Mouse (Mus musculus) yolk sac, embryonic 10.5 days (tissue): Measurements from ENCODE around the gene Agpat1.

Source experiments
- DNase-seq: peaks from one replicate; pipeline ENCODE4 v3.0.0-alpha.2; 2017; ENCODE audit warnings: low spot score

Gene Agpat1

GRCm38 (mm10) chr17:34655160-34655559 is 51.1 kb downstream of the Agpat1 start:
- no peak for DNase-seq

DNA sequence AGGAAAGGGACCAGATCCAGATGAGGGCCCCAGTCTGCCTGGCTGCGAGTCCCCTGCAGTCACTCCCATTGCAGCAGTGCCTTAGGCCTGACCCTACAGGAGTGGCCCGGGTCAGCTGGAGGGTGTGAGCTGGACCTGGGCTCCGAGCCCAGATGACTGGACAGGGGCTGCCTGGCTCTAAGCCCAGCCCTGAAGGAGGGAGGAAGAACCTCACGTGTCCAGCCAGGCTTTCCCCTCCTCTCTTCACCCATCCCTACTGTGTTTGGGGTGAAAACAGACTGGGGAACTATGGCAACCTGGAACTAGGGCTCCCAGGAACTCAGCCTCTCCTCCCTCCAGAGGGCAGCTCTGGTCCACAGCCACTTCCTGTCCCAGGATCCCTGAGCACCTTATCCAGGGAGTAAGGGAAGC is 51.5 kb downstream of the Agpat1 start:
- DNase-seq = no peak

DNA sequence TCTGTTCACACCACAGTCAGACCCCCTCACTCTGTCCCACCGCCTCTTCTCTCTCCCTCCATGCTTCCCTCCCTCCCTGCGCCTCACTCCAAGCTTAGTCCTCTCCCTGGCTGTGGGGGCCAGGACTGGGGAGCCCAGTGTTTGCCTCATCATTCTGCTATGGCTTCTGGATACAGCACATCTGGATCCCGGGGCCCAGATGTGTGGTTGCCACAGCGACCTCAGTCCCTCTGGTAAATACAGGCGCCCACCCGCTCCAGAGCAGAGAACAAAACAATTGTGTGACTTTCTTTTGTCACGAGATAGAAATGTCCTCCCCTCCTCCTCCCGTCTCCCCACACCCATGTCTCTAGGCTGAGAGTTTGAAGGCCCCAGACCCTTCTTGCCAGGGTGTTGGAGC is 52.6 kb downstream of the Agpat1 start:
- DNase-seq = no peak

DNA sequence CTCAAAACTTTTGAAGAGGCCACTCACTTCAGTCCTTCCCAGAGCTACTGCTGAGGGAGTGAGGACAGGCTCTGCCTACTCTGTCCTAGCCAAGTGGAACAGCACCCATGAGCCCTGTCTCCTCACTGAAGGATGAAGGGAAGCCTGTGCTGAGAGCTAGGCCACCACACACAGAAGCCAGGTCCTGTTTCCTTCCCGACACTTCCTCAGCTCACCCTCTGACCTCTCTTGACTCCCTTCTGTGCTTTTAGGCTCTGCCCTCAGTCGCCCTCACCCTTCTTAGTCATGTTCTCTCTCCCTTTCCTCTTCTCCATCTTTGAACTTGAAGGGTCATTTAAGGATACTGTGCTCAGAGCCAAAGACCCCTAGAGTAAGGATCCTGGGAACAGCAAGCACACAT is 53.2 kb downstream of the Agpat1 start:
- no peak for DNase-seq

- DNase-seq = no peak
Measured at GRCm38 (mm10) chr17:34658145-34658544, 54.1 kb downstream of the Agpat1 start.

- no peak for DNase-seq
Measured at GRCm38 (mm10) chr17:34658591-34658990, 54.5 kb downstream of the Agpat1 start.

DNA sequence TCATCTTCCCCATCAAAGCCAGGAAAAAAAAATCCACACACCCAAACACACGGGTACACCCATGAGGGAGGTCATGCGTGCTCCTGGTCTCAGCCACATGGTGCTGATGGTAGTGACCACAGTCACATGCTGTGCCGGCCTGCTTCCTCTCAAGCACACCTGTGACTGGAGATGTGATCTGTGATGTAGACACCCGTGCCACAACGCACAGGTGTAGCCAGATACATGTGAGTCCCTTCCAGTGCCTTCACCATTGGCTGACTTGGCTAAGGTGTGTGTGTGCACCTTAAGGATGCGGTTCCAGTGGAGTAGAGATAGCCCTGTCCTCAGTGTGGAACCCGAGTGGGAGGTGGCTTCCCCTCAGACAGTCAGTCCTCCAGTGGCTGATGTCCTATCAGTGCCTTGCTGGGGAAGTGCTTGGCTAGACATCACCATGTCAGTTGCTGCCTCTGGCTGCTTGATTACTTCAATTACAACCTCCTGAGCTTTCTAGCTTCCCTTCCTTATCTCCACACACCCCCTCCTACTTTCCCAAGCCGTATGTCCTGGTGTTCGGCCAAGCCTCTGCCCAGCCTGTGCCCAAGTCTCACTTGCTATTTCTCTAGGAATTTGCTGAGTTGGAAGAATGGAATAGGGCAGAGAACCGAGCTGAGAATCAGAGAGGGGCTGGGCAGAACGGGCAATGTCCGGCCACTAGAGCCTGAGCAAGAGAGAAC is 55.3 kb downstream of the Agpat1 start:
- DNase-seq = no peak

- no peak for DNase-seq
Measured at GRCm38 (mm10) chr17:34659897-34660214, 55.8 kb downstream of the Agpat1 start.

DNA sequence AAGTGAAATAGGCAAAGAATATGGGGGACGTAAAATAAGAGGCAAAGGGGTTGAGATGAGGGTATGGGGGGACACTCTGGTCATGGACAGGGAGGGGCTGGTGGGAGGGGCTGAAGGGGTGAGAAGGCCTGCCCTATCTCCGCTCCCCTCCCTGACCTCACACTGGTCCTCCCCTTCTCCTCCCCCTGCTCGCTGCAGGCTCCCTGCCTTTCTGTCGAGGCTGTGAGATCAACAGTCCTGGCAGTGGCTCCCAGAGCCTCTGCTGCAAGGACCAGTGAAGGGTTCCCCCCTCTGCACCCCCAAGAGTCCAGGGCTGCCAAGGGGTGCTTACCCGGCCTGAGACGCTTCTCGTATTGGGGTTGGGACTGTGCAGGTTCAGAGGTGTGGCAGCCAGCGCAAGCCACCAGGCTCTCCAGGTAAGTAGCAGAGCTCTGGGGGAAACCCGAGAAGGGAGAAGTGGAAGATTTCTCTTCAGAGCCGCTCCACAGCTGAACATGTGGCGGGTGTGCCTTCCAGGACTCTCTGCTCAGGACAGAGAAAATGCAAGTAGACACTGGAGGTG is 56.3 kb downstream of the Agpat1 start:
- DNase-seq = no peak

DNA sequence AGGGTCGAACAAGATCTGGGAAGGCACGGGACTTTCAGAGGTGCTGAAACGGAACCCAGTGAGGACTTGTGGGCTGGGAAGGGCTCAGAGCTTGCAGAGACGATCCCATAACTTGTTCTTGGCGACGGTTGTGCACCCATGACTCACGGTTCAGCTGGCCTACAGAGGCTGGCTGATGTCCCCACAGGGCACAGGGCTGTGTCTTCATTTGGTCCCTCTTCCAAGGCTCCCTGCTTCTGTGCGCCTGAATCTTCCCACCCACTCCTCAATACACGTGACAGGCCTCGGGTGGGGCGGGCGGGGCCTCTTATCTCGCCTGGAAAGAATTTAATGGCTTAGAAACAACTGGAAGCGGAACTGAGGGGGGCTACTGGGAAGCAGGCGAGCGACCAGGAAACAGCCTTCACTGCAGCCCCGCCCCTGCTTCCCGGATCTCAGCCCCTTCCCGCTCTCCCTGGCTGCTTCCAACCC is 57.1 kb downstream of the Agpat1 start:
- DNase-seq = no peak

GRCm38 (mm10) chr17:34662468-34662867 is 58.4 kb downstream of the Agpat1 start:
- no peak for DNase-seq

GRCm38 (mm10) chr17:34662978-34663377 is 58.9 kb downstream of the Agpat1 start:
- DNase-seq = no peak
